Mouse (Mus musculus) embryonic facial prominence, embryonic 12.5 days (tissue): ENCODE results near the gene Evi2a. TPM values are rescaled to one million over a fixed set of nuclear protein-coding genes. Genes with fewer than 3 reads are reported as not detected.

Experiments used
- ATAC-seq: fragments of 200-750 bp; cut with Nextera tagmentation; 2 replicates; pipeline ENCODE4 v1.8.0; 2017; ENCODE audit not compliant: insufficient number of reproducible peaks, insufficient read depth, low FRiP score, low TSS enrichment
- H3K27ac ChIP-seq: fragments of 300-500 bp; sonication (generic); 2 replicates; pipeline ENCODE4 v1.5.1; 2016; ENCODE audit warnings: mild to moderate bottlenecking
- H3K27me3 ChIP-seq: fragments of 300-500 bp; sonication (generic); 2 replicates; pipeline ENCODE4 v1.6.1; 2016; ENCODE audit warnings: mild to moderate bottlenecking, moderate library complexity
- H3K36me3 ChIP-seq: fragments of 300-500 bp; sonication (generic); 2 replicates; pipeline ENCODE4 v1.6.1; 2016; ENCODE audit warnings: mild to moderate bottlenecking
- H3K4me1 ChIP-seq: fragments of 300-500 bp; sonication (generic); 2 replicates; pipeline ENCODE4 v1.6.1; 2016
- H3K4me2 ChIP-seq: fragments of 300-500 bp; sonication (generic); replicated peaks from 2 replicates; pipeline ENCODE4 v1.6.1; 2016; ENCODE audit warnings: mild to moderate bottlenecking, moderate library complexity
- H3K4me3 ChIP-seq: fragments of 300-500 bp; sonication (generic); 2 replicates; pipeline ENCODE4 v1.5.1; 2016; ENCODE audit warnings: mild to moderate bottlenecking
- H3K9ac ChIP-seq: fragments of 300-500 bp; sonication (generic); 2 replicates; pipeline ENCODE4 v1.6.1; 2016; ENCODE audit warnings: mild to moderate bottlenecking, moderate library complexity
- H3K9me3 ChIP-seq: fragments of 300-500 bp; sonication (generic); 2 replicates; pipeline ENCODE4 v1.6.1; 2016; ENCODE audit warnings: mild to moderate bottlenecking, moderate library complexity
- WGBS: fragments of 180-500 bp; shearing (Covaris S2); methylation state at CpG from one replicate; pipeline ENCODE4 v1.1.7; 2016; 5-methylcytosine and 5-hydroxymethylcytosine counted together
- polyA plus RNA-seq: library from polyadenylated mRNA; unstranded; fragments of >200 nt; fragmentation: Nextera tagmentation; extraction: Ambion mirVana; gene quantifications from 2 replicates; pipeline ENCODE4 v1.2.1, GENCODE M21; 2016

Evi2a gene
- polyA plus RNA-seq = 2.6 and 2.7 TPM in 2 replicates

DNA sequence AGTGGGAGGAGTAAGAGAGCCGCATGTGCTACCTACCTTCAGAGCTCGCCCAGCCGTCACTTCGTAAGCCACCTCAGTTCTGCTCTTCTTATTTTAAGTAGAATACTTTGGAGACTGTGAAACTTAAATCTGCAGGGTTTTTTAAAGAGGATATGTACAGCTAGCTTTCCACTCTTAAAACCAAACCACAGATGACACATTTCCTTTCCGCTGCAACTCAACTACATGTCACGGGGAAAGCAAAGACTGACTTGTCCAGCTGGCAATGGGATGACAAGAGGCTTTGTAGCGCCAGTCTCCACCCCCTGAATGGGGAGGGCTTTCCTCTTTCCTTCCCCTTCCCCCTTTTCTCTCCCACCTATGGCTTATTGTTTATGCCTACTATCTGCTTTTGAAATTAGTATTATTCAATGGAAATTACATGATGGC, at the start of gene Evi2a, which contains the start of gene Evi2:
Evi2a (minus strand) TSS at position 277 of the 429 bp plus-strand sequence.
Evi2 (minus strand) TSS at position 257 of the 429 bp plus-strand sequence.
- H3K4me1 ChIP-seq = no peaks in the 10 kb centered on the region
- WGBS = 86% methylated on average over 7 of the region's 7 CpGs

DNA sequence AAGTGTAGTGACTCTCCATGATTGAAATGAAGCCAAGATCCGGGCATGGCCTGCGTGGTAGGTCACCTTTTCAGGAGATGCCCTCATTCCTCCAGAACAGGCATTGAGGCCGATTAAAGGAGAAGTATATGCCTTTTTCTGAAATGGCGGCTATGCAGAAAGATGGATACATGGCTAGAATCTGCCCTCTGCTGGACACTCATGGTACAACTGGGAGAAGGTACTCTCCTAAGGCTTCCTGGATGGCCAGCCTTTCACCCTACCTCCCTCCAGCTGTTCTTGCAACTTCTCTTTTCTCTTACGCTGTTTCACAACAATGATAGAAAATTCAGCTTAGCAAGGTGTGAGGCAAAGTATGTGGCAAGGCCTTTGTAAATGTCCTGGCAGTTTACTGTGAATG, 47.3 kb upstream of the Evi2a start:
- H3K36me3 ChIP-seq = peaks cover 36% of the 10 kb centered on the region
- no peak for ATAC-seq
- no peak overlapping the region for H3K4me3 ChIP-seq

More for the DNA sequence above, at the start of gene Evi2a, which contains the start of gene Evi2:
- Histone ChIP-seq H3K36me3 (0 out of 2 replicates have a peak, but pooled peaks cover 13% of the 10 kb centered on the region), H3K4me3 (no peak within 1 kb of the TSS), H3K9ac (no peak within 1 kb of the TSS), H3K27ac (no peak within 1 kb of the TSS), H3K9me3 (no peaks in the 10 kb centered on the region), H3K27me3 (no peaks in the 10 kb centered on the region), H3K4me2 (no peak within 1 kb of the TSS)
- ATAC-seq = no peak

DNA sequence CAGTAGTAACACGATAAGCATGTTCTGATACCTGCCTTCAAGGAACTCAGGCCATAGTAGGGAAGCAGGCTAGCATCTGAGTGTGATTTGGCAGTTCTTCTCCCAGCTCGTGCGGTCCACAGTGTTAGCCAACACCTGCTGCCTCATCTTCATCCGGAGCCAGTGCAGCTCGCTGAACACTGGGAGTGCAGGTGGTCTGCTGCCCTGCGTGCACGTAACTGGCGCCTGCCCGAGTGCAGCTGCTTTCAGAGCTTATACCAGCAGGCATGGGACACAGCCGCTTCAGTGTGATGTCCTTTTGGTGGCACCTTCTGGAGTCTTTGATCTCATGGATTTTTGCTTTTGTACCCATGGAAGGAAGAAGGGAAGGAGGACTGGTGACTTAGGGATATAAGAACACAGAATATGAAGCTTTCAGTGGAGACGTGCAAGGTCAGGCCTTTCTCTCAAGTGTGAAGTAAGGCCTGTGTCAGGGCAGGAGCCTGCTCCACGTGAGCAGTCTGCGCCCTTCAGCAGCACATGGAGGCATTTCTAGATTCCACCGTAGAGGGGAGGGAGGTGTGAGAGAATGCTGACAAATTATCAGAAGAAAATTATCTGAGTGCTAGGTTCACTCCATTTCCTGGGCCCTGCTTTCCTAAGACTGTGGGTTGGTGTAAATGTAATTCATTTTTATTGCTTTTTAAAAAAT, 45.1 kb upstream of the Evi2a start:
- no peaks in the 10 kb centered on the region for H3K9me3 ChIP-seq
- ATAC-seq = no peak
- H3K27me3 ChIP-seq = no peaks in the 10 kb centered on the region
- H3K27ac ChIP-seq = no peak overlapping the region
- 90% methylated on average over 14 of the region's 14 CpGs for WGBS
- H3K36me3 ChIP-seq = peaks cover 54% of the 10 kb centered on the region
- no peak overlapping the region for H3K4me2 ChIP-seq
- peaks cover 5% of the 10 kb centered on the region; the same call in 1 of the 2 replicates for H3K4me1 ChIP-seq
- no peak overlapping the region for H3K4me3 ChIP-seq
- H3K9ac ChIP-seq = no peak overlapping the region

More for the DNA sequence above, 47.3 kb upstream of the Evi2a start:
- no peak overlapping the region for H3K4me2 ChIP-seq
- WGBS = 51% methylated on average over 5 of the region's 5 CpGs
- no peaks in the 10 kb centered on the region for H3K27me3 ChIP-seq
- no peaks in the 10 kb centered on the region for H3K9me3 ChIP-seq
- H3K27ac ChIP-seq = no peak overlapping the region
- H3K4me1 ChIP-seq = peaks cover 8% of the 10 kb centered on the region; the same call in 1 of the 2 replicates
- no peak overlapping the region for H3K9ac ChIP-seq

DNA sequence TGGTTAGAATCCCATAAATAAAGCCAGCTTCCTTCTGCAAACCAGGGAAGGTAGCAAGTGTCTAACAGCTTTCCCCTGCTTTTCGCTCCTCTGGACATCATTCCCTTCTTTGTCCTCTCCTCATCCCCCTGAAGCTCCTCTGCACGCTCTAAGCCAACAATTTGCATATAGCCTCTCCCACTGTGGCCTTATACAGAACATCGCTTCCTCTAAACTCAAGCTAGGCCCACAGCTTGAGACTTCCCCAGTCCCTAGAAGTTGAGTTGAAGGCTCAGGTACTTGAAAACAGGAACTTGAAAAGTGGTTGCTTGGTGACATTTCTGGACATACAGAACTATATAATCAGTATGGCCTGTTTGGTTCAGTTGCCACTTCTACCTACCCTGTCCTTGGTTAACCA, 43.4 kb upstream of the Evi2a start:
- Histone ChIP-seq H3K4me1 (no peaks in the 10 kb centered on the region), H3K36me3 (peaks cover 67% of the 10 kb centered on the region), H3K9me3 (no peaks in the 10 kb centered on the region), H3K27ac (no peak overlapping the region), H3K4me2 (no peak overlapping the region), H3K4me3 (no peak overlapping the region), H3K9ac (no peak overlapping the region), H3K27me3 (no peaks in the 10 kb centered on the region)
- WGBS = 85% methylated on average over 3 of the region's 3 CpGs
- no peak for ATAC-seq

DNA sequence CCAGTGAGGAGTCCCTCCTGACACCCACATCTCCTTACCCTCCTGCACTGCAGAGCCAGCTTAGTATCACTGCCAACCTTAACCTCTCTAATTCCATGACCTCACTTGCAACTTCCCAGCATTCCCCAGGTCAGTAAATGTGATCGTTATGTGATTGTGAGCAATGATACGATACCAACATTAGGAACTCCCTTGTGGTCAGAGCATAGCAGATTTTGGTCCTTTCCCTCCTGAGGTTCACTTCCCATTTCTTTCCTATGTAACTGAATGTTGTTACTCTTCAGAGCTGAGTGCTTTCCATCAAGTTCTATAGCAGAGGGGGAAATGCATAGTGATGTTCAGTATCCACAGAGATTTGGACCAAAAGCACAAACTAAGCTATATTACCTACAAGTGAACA, 39.9 kb upstream of the Evi2a start:
- no peak for ATAC-seq

DNA sequence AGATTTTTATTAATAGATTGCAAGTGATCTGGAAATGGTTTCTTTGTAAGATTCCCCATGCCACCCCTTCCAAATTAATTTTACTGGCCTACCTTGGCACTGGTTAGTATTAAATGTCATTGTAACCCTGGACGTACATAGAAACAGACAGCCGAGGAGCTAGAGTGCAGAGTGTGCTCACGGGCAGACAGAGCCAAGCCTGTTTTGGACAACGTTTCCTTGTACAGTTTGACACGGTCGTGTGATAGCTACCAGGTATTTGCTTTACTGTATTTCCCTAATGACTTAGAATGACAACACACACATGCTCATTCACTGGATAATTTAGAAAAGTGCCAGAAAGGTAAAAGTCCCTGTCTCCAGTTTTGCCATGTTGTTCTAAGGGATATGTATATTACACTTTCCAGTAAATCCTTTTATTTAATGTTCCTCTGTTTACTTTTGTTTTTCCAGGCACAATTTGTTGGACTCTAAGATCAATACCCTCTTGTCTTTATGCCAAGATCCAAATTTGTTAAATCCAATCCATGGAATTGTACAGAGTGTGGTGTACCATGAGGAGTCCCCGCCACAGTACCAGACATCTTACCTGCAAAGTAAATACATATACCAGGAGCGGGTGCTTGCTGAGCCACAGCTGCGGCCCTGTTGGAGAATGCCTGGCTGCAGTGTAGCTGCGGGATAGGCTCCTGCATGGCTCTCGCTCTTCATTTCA, 37.9 kb upstream of the Evi2a start:
- H3K36me3 ChIP-seq = peaks cover 69% of the 10 kb centered on the region
- H3K4me2 ChIP-seq = no peak overlapping the region
- no peak overlapping the region for H3K4me3 ChIP-seq
- no peak overlapping the region for H3K27ac ChIP-seq
- H3K27me3 ChIP-seq = no peaks in the 10 kb centered on the region
- ATAC-seq = no peak
- no peak overlapping the region for H3K9ac ChIP-seq
- no peaks in the 10 kb centered on the region for H3K9me3 ChIP-seq
- WGBS = 84% methylated on average over 11 of the region's 11 CpGs
- H3K4me1 ChIP-seq = no peaks in the 10 kb centered on the region

More for the DNA sequence above, 39.9 kb upstream of the Evi2a start:
- no peak overlapping the region for H3K4me3 ChIP-seq
- no peaks in the 10 kb centered on the region for H3K9me3 ChIP-seq
- H3K9ac ChIP-seq = no peak overlapping the region
- H3K4me2 ChIP-seq = no peak overlapping the region
- H3K36me3 ChIP-seq = peaks cover 74% of the 10 kb centered on the region
- H3K27ac ChIP-seq = no peak overlapping the region
- H3K4me1 ChIP-seq = no peaks in the 10 kb centered on the region
- H3K27me3 ChIP-seq = no peaks in the 10 kb centered on the region
- WGBS = 85% methylated on average over 2 of the region's 2 CpGs

DNA sequence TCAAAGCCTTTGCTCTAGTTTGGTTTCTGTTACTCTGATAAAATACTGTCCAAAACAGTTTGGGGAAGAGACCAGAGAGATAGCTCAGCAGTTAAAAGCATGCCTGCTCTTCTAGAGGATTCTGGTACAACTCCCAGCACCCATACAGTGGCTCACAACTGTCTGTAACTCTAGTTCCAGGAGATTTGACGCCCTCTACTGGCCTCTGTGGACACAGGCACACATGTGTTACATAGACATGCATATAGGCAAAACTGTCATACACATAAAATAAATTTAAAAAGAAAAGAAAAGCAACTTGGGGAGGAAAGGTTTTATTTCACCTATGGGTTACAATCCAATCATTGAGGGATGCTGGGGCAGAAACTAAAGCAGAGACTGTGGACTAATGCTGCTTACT, 36.5 kb upstream of the Evi2a start:
- no peaks in the 10 kb centered on the region for H3K27me3 ChIP-seq
- H3K9ac ChIP-seq = no peak overlapping the region
- WGBS = 58% methylated on average over 1 of the region's 1 CpGs
- no peaks in the 10 kb centered on the region for H3K4me1 ChIP-seq
- no peaks in the 10 kb centered on the region for H3K9me3 ChIP-seq
- H3K4me3 ChIP-seq = no peak overlapping the region
- peaks cover 71% of the 10 kb centered on the region for H3K36me3 ChIP-seq
- no peak overlapping the region for H3K27ac ChIP-seq
- ATAC-seq = no peak
- H3K4me2 ChIP-seq = no peak overlapping the region

DNA sequence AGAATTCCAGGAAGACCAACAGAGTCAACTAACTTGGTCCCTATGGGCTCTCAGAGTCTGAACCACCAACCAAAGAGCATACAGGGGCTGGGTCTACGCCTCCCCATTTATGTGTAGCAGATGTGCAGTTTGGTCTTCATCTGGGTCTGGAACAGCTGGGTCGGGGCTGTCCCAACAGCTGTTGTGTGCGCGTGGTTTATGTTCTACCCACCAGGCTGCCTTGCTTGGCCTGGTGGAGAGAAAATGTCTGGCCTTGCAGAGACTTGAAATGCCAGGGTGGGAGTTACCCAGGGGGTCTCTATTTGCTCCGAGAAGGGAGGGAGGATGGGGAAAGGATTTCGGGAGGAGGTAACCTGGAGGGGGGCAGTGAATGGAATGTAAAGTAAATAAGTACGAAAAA, 33.1 kb upstream of the Evi2a start:
- Histone ChIP-seq H3K4me3 (no peak overlapping the region), H3K9ac (no peak overlapping the region), H3K36me3 (peaks cover 72% of the 10 kb centered on the region), H3K9me3 (no peaks in the 10 kb centered on the region), H3K27ac (no peak overlapping the region), H3K4me1 (no peaks in the 10 kb centered on the region), H3K4me2 (no peak overlapping the region), H3K27me3 (no peaks in the 10 kb centered on the region)
- 79% methylated on average over 7 of the region's 7 CpGs for WGBS
- ATAC-seq = no peak

DNA sequence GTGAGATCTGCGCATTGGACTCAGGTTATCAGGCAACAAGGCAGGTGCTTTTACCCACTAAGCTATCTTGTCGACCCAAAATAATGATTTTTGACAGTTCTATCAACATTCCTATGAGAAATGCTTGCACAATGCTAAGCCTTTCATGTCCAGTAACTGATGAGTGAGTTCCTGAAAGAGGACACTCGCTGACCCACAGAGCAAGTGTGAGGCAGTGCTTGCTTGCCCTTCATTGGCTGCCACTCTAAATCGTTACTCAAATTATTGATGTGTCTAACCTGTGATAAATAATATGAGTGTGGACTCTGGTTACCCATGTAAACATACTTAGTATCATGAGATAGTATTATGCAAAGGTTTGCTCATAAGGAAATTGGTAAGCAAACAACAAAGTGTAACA, 30.1 kb upstream of the Evi2a start:
- no peaks in the 10 kb centered on the region for H3K4me1 ChIP-seq
- H3K4me2 ChIP-seq = no peak overlapping the region
- H3K27me3 ChIP-seq = no peaks in the 10 kb centered on the region
- H3K36me3 ChIP-seq = peaks cover 65% of the 10 kb centered on the region
- no peak overlapping the region for H3K9ac ChIP-seq
- H3K9me3 ChIP-seq = no peaks in the 10 kb centered on the region
- ATAC-seq = no peak
- no peak overlapping the region for H3K4me3 ChIP-seq
- no peak overlapping the region for H3K27ac ChIP-seq
- 91% methylated on average over 4 of the region's 4 CpGs for WGBS

DNA sequence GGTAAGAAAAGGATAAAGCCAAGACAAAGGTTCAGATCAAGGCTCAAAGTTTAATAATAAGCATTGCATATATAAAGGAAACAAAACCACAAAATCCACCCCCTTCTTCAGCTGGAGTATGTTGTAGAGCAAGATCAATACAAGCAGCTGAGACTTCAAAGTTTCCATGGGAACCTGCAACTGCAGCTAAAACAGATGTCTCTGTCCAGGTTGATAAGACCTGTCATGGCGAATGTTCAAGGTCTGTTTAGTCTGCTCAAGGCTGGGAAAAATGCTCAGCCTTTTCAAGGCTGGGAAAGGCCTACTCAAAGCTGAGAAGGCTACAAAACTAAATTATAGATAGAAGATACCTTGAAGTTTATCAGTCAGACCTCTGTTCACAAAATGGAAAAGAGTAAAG, 22.2 kb upstream of the Evi2a start:
- Histone ChIP-seq H3K9ac (no peak overlapping the region), H3K9me3 (no peaks in the 10 kb centered on the region), H3K36me3 (peaks cover 75% of the 10 kb centered on the region), H3K27me3 (no peaks in the 10 kb centered on the region), H3K4me2 (no peak overlapping the region), H3K4me1 (no peaks in the 10 kb centered on the region), H3K27ac (no peak overlapping the region), H3K4me3 (no peak overlapping the region)
- 81% methylated on average over 1 of the region's 1 CpGs for WGBS
- no peak for ATAC-seq

DNA sequence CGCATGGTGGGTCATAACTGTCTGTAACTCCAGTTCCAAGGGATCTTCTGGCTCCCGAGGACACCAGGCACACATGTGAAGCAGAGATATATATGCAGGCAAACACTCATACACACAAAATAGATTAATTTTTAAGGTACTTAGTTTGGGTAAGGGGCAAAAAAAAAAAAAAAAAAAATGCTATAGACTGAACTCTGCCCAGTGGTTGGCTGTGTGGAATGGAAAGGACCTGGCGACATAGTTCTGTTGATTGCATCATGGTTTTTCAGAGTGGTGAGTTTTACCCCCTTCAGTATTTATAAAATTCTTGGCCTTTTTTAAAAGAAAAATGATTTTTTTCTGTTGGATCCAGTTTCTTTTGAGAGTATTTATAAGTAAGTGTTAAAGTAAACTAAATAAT, 5.9 kb upstream of the Evi2a start:
- H3K9ac ChIP-seq = no peak overlapping the region
- H3K36me3 ChIP-seq = peaks cover 33% of the 10 kb centered on the region
- no peaks in the 10 kb centered on the region for H3K27me3 ChIP-seq
- H3K4me3 ChIP-seq = no peak overlapping the region
- no peak for ATAC-seq
- no peak overlapping the region for H3K27ac ChIP-seq
- H3K9me3 ChIP-seq = no peaks in the 10 kb centered on the region
- 91% methylated on average over 3 of the region's 3 CpGs for WGBS
- H3K4me1 ChIP-seq = no peaks in the 10 kb centered on the region
- H3K4me2 ChIP-seq = no peak overlapping the region

DNA sequence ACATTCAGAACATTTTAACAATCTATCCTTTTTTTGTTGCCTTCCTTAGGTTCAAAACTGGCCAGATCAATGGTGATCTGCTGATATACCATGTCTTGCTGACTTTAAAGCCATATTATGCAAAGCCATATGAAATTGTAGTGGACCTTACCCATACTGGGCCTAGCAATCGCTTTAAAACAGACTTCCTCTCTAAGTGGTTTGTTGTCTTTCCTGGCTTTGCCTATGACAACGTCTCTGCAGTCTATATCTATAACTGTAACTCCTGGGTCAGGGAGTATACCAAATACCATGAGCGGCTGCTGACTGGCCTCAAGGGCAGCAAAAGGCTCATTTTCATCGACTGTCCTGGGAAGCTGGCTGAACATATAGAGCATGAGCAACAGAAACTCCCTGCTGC, 5.1 kb upstream of the Evi2a start:
- no peak for ATAC-seq
- Histone ChIP-seq H3K4me3 (no peak overlapping the region), H3K9ac (no peak overlapping the region), H3K27me3 (no peaks in the 10 kb centered on the region), H3K9me3 (no peaks in the 10 kb centered on the region), H3K27ac (no peak overlapping the region), H3K4me1 (no peaks in the 10 kb centered on the region), H3K36me3 (peaks cover 32% of the 10 kb centered on the region), H3K4me2 (no peak overlapping the region)
- 90% methylated on average over 4 of the region's 4 CpGs for WGBS
